Mouse (Mus musculus): Measurements from ENCODE around the gene Gm10719.
"Not testable (repeated sequence)": the region's sequence is repeated elsewhere in the genome, so short reads cannot be mapped to it uniquely, and the experiment has no call there.

Gm10719 gene

GRCm38 (mm10) chr9:3024912-3025467 is 7.8 kb downstream of the Gm10719 start, which contains the start of gene Gm10717:
Gm10717 (plus strand) TSS chr9:3025417.
- DNase-seq (ENCODE audit: low read depth in 2 of 2, low spot score in 2 of 2) = peak; percentile 64 to 70

GRCm38 (mm10) chr9:3025653-3026052 is 8.4 kb downstream of the Gm10719 start:
- DNase-seq (ENCODE audit: low read depth in 2 of 2, low spot score in 2 of 2) = peak; percentile 89 to 91

- DNase-seq (ENCODE audit: low read depth in 2 of 2, low spot score in 2 of 2) = not testable (repeated sequence)
Observed at GRCm38 (mm10) chr9:3026136-3026535, 8.9 kb downstream of the Gm10719 start.

- DNase-seq (ENCODE audit: low read depth in 2 of 2, low spot score in 2 of 2) = not testable (repeated sequence)
Observed at GRCm38 (mm10) chr9:3026741-3027140, 9.5 kb downstream of the Gm10719 start.

GRCm38 (mm10) chr9:3027200-3027599 is 10.0 kb downstream of the Gm10719 start:
- not testable (repeated sequence) for DNase-seq (ENCODE audit: low read depth in 2 of 2, low spot score in 2 of 2)

- DNase-seq (ENCODE audit: low read depth in 2 of 2, low spot score in 2 of 2) = peak; percentile 68 to 71
Observed at GRCm38 (mm10) chr9:3029276-3030000, 12.2 kb downstream of the Gm10719 start.

GRCm38 (mm10) chr9:3030677-3031318 is 13.6 kb downstream of the Gm10719 start:
- not testable (repeated sequence) for DNase-seq (ENCODE audit: low read depth in 2 of 2, low spot score in 2 of 2)

GRCm38 (mm10) chr9:3034299-3034698 is 17.1 kb downstream of the Gm10719 start, which contains the start of gene Gm17535:
Gm17535 (plus strand) TSS chr9:3034599.
- DNase-seq (ENCODE audit: low read depth in 2 of 2, low spot score in 2 of 2) = not testable (repeated sequence)

- not testable (repeated sequence) for DNase-seq (ENCODE audit: low read depth in 2 of 2, low spot score in 2 of 2)
Observed at GRCm38 (mm10) chr9:3036577-3036976, 19.4 kb downstream of the Gm10719 start, which contains the start of gene Gm10715. Gm10715 (plus strand) TSS chr9:3036877.

- DNase-seq (ENCODE audit: low read depth in 2 of 2, low spot score in 2 of 2) = not testable (repeated sequence)
Observed at GRCm38 (mm10) chr9:3038161-3038560, 21.0 kb downstream of the Gm10719 start.
